Mouse (Mus musculus): Measurements from ENCODE around the gene Vwa3b. TPM values are rescaled to one million over a fixed set of nuclear protein-coding genes. Genes with fewer than 3 reads are reported as not detected.

Vwa3b gene
- polyA plus RNA-seq, 1 experiment from 2014 or later: 1.5 TPM

DNA sequence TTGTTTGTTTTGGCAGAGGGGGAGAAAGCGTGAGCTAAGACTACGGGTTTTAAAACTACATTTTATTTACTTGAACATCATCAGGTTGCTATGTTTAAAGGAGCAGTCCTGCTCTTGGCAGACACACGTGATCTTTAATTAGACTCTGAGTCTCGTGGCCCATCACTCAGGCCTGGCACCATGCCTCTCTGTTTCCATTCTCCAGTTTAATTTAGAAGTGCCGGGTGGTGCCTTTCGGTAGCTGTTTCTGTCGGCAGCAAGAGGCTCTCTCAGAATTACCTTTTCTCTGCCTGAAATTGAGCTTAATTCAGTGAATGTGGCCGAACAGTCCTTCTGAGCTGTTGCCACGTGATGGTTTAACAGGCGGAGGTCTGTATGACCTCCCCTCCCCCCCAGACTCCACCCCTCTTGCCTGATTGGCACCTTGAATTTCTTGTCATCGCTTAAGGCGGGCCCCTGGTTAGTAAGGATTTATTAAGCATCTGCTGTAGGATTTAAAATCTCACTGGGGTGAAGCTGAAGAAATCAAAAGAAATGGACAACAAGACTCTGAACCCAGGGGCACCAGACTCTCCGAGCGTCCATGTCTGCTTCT, 51.7 kb downstream of the Vwa3b start:
- no peaks in the 10 kb centered on the region for H3K9me3 ChIP-seq
- ATAC-seq (ENCODE audit: low FRiP score): no peak
- H3K4me3 ChIP-seq: no peak overlapping the region

DNA sequence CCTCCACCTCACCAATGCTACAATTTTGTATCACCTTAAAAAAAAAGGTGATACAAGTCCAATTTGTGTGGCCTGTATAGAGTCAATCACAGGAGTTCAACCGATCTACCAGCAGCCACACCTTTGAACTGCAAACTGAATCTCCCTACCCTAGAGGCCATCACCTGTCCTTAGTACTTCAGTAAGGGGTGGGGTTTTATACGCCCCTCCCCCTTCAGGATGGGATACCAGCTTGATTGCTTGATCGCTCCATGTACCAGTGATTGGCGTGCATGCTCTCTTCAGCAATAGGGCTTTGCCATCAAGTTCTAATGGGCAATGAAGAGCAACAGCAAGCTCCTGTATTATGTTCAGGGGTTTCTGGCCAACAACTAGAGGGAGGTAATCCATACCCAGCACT, 54.0 kb downstream of the Vwa3b start:
- no peak for ATAC-seq (ENCODE audit: low FRiP score)
- WGBS: 86% methylated on average over 4 of the region's 4 CpGs

More for the DNA sequence above, 51.7 kb downstream of the Vwa3b start:
- Histone ChIP-seq H3K9ac (no peak overlapping the region), H3K27ac (no peak overlapping the region), H3K4me1 (replicated peaks) (peaks cover 8% of the 10 kb centered on the region; the same call in 1 of the 2 replicates), H3K4me2 (no peak overlapping the region), H3K36me3 (no peaks in the 10 kb centered on the region), H3K27me3 (no peaks in the 10 kb centered on the region)
- WGBS: 76% methylated on average over 14 of the region's 14 CpGs

DNA sequence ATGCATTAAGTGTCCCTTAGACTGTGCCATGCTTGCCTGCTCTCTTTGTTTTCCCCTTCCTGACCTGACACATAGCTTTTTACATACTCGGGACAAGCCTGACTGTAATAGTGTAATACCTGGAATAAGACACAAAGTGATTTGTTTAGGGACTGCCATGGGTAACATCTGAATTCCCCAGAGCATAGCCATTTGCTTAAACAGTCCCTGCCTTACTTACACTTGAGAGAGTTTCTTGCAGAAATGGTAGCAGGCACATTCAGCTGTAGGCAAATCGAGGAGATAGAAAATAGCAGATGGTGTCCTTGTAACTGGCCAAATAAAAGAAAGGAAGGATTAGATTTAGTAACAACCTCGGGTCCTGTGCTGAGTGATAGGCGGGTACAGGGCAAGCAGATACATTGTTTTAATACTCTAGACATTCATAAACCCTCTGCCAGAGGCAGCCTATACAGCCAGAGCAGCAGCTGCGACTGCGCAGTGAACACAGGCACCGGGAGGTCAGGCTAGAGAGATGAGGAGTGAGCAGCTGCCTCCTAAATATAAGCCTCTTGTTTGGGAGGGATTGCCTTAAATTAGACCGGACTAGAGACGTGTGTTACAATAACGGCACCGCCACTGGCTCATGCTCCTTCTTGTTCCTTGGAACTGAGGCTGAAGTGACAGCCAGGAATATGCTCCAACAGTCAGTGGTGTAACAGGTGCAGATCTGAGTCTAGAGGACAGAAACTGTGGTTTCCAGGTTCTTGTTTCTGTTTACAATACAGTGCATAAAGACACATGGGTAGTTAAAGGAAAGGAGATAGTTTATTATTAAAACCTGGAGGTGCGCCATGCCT, 55.2 kb downstream of the Vwa3b start:
- Histone ChIP-seq H3K4me2 (no peak overlapping the region), H3K27me3 (no peaks in the 10 kb centered on the region), H3K27ac (no peak overlapping the region), H3K9me3 (no peaks in the 10 kb centered on the region), H3K4me1 (replicated peaks) (peaks cover 8% of the 10 kb centered on the region; the same call in 1 of the 2 replicates), H3K36me3 (no peaks in the 10 kb centered on the region), H3K4me3 (no peak overlapping the region), H3K9ac (no peak overlapping the region)
- ATAC-seq (ENCODE audit: low FRiP score): no peak
- WGBS: 59% methylated on average over 12 of the region's 12 CpGs

More for the DNA sequence above, 54.0 kb downstream of the Vwa3b start:
- no peaks in the 10 kb centered on the region for H3K9me3 ChIP-seq
- H3K27me3 ChIP-seq: no peaks in the 10 kb centered on the region
- H3K4me3 ChIP-seq: no peak overlapping the region
- H3K4me1 ChIP-seq (replicated peaks): peaks cover 8% of the 10 kb centered on the region; the same call in 1 of the 2 replicates
- no peak overlapping the region for H3K9ac ChIP-seq
- H3K36me3 ChIP-seq: no peaks in the 10 kb centered on the region
- H3K27ac ChIP-seq: no peak overlapping the region
- no peak overlapping the region for H3K4me2 ChIP-seq

DNA sequence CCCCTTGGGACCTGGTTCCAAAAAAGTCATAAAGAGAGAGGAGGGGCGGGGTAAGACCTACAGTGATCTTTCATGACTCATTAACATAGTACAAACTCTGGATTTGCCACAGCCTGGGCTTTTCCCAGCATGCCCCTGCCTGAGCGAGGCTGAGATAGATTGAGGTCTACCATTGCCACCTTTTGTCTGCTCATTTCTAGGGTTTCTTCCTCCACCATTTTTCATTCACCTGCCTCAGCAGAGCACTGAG, 55.7 kb downstream of the Vwa3b start:
- Histone ChIP-seq H3K36me3 (no peaks in the 10 kb centered on the region), H3K9ac (no peak overlapping the region), H3K9me3 (no peaks in the 10 kb centered on the region), H3K4me1 (replicated peaks) (peaks cover 8% of the 10 kb centered on the region; the same call in 1 of the 2 replicates), H3K4me2 (no peak overlapping the region), H3K4me3 (no peak overlapping the region), H3K27me3 (no peaks in the 10 kb centered on the region), H3K27ac (no peak overlapping the region)
- WGBS: 85% methylated on average over 2 of the region's 2 CpGs
- ATAC-seq (ENCODE audit: low FRiP score): no peak

DNA sequence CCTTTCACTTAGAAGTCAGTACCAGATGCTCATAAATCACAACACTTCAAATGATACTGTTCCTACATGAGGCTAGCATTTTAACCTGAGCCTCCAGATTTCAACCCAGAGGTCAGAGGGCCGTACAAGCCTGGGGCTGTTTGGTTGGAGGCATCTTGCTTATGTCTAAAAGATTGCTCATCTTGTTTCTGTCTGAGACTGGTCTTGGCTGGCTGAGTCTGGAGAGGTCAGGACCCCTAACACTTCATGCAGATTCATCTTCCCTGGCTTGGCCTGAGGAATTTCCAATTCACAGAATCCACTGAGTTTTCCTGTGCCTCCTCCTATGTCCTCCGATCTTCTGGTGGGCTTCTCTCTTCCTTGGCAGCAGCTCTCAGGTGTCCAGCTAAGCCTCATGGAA, 57.7 kb downstream of the Vwa3b start:
- Histone ChIP-seq H3K9ac (no peak overlapping the region), H3K36me3 (no peaks in the 10 kb centered on the region), H3K27ac (no peak overlapping the region), H3K27me3 (no peaks in the 10 kb centered on the region), H3K4me3 (no peak overlapping the region), H3K4me2 (no peak overlapping the region), H3K9me3 (no peaks in the 10 kb centered on the region), H3K4me1 (replicated peaks) (peaks cover 14% of the 10 kb centered on the region; the same call in 1 of the 2 replicates)
- ATAC-seq (ENCODE audit: low FRiP score): no peak
- 93% methylated on average over 2 of the region's 2 CpGs for WGBS

DNA sequence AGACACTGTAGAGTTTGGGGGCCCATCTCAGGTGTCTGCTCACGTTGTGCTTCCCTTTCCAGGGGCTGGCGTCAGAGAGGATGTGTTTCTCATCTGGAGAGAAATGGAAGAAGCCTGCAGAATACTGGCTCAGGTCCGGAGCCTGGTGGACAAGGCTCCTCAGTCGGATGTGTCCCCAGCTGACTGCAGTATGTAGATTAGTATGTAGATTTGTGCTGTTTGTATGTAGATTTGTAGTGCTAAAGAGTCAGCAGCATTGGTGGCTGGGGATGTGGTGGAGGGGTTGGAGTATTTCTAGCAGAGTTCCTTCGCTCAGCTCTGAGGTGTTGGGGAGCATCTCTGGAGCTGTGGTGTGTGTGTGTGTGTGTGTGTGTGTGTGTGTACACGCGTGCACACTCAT, 58.8 kb downstream of the Vwa3b start:
- ATAC-seq (ENCODE audit: low FRiP score): no peak
- no peaks in the 10 kb centered on the region for H3K9me3 ChIP-seq

DNA sequence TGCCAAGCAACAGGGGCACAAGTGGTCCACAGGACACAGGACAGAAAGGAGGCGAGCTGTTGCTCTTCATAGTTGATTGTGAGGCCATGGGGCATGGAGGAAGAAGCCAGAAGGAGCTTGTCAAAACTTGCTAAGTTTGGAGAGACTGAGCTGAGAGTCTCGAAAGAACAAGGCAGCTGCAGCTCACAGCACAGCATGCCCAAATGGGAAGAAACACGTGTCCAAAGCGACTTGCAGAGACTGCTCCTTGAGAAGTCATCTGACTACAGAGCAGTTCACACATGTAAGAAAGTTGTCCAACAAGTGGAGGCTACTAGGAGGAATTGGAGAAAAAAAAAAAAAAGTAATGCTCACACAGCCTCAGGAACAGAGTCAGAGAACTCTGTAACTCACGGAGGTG, 62.8 kb downstream of the Vwa3b start:
- Histone ChIP-seq H3K9me3 (no peaks in the 10 kb centered on the region), H3K27ac (no peak overlapping the region), H3K9ac (no peak overlapping the region), H3K4me2 (no peak overlapping the region), H3K4me3 (no peak overlapping the region), H3K36me3 (no peaks in the 10 kb centered on the region), H3K4me1 (replicated peaks) (peaks cover 6% of the 10 kb centered on the region; the same call in 1 of the 2 replicates), H3K27me3 (no peaks in the 10 kb centered on the region)
- WGBS: 84% methylated on average over 5 of the region's 5 CpGs
- no peak for ATAC-seq (ENCODE audit: low FRiP score)

More for the DNA sequence above, 58.8 kb downstream of the Vwa3b start:
- Histone ChIP-seq H3K4me1 (replicated peaks) (peaks cover 14% of the 10 kb centered on the region; the same call in 1 of the 2 replicates), H3K36me3 (no peaks in the 10 kb centered on the region), H3K9ac (no peak overlapping the region), H3K4me3 (no peak overlapping the region), H3K27ac (no peak overlapping the region), H3K27me3 (no peaks in the 10 kb centered on the region), H3K4me2 (no peak overlapping the region)
- 53% methylated on average over 7 of the region's 7 CpGs for WGBS

DNA sequence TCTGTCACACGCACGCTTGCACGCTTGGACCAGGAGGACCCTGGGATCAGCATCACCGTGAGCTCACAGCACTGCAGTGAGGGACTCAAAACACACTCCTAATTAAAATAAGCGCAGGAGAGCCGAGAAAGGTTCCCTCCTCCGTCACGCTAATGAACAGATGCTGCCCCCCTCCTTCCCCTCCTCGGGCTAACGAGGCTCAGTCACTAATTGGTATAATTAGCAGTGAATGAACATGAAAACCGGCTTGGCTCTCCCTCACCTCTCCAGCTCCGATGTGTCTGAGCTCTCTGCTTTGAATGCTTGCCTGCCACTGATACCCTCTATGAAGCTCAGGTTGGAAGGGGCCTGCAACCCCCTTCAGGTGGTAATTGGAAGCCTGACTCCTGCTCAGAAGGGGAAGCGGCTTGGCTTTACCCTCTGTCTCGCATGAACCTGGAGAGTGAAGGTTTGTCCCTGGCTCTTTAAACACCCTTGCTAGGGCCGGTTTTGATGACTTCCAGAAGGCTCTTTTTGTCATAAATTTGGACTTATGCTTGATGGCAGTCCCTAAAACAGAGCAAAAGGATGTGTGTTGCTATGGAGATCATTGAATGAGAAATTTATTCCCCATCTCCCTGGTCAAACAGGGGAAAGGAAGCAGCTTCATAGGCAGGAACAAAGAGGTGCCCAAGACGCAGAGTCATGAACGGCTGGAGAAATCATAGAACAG, 71.1 kb downstream of the Vwa3b start:
- WGBS: 50% methylated on average over 17 of the region's 17 CpGs
- peak; percentile 76 for ATAC-seq (ENCODE audit: low FRiP score)
- H3K4me2 ChIP-seq: peak overlapping the region; percentile 17
- no peak overlapping the region for H3K9ac ChIP-seq
- H3K9me3 ChIP-seq: no peaks in the 10 kb centered on the region
- H3K27ac ChIP-seq: peak overlapping the region; percentile 81
- H3K36me3 ChIP-seq: no peaks in the 10 kb centered on the region
- no peaks in the 10 kb centered on the region for H3K27me3 ChIP-seq
- H3K4me3 ChIP-seq: no peak overlapping the region
- H3K4me1 ChIP-seq (replicated peaks): peaks cover 19% of the 10 kb centered on the region

DNA sequence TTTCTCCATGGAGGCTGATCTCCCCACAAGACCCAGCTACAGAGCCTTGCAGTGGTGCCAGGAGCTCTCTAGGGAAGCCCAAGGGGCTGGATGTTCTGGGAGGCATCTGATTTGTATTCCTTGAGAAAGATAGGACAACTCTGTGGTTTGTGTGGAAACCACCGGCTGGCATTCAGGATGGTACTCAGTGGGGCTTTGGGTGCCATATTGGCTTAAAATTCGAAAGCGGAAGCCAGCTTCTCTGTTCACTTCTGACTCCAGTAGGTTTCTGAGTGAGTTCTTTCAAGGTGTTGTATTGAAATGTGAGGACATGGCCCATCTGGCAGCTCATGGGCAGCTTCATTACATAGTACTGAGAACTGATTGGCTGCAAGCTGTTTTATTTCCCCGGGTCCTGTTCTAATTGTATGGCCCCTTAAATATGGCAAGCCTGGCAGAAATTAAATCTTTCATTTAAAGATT, 71.7 kb downstream of the Vwa3b start:
- peaks cover 19% of the 10 kb centered on the region for H3K4me1 ChIP-seq (replicated peaks)
- H3K36me3 ChIP-seq: no peaks in the 10 kb centered on the region
- WGBS: 80% methylated on average over 4 of the region's 4 CpGs
- peak overlapping the region; percentile 81 for H3K27ac ChIP-seq
- no peak overlapping the region for H3K9ac ChIP-seq
- no peaks in the 10 kb centered on the region for H3K9me3 ChIP-seq
- H3K4me3 ChIP-seq: no peak overlapping the region
- H3K27me3 ChIP-seq: no peaks in the 10 kb centered on the region
- 0 out of 2 replicates have a peak, but pooled peaks have one; percentile 6 for ATAC-seq (ENCODE audit: low FRiP score)
- no peak overlapping the region for H3K4me2 ChIP-seq

DNA sequence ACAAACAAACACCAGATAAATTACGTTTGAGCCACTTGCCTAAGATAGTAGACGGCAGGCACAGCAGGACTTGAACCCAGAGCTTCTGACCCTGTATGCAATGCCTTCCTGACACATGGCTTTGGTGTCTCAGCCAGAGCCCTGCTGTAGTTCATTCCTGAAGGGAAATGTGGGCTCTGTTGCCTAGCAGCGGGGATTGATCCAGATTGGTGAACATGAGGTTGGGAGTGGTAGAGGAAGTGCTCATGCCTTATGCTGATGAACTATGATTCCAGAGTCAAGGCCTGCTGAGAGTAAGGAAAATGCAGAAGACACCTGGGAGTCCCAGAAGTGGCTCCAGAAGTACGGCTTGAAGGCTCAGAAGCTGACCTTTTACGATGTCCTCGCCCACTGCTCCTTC, 74.0 kb downstream of the Vwa3b start:
- peaks cover 30% of the 10 kb centered on the region for H3K4me1 ChIP-seq (replicated peaks)
- H3K36me3 ChIP-seq: no peaks in the 10 kb centered on the region
- H3K27ac ChIP-seq: no peak overlapping the region
- no peak for ATAC-seq (ENCODE audit: low FRiP score)
- no peak overlapping the region for H3K9ac ChIP-seq
- no peaks in the 10 kb centered on the region for H3K9me3 ChIP-seq
- no peak overlapping the region for H3K4me3 ChIP-seq
- WGBS: 94% methylated on average over 6 of the region's 6 CpGs
- no peak overlapping the region for H3K4me2 ChIP-seq
- no peaks in the 10 kb centered on the region for H3K27me3 ChIP-seq

DNA sequence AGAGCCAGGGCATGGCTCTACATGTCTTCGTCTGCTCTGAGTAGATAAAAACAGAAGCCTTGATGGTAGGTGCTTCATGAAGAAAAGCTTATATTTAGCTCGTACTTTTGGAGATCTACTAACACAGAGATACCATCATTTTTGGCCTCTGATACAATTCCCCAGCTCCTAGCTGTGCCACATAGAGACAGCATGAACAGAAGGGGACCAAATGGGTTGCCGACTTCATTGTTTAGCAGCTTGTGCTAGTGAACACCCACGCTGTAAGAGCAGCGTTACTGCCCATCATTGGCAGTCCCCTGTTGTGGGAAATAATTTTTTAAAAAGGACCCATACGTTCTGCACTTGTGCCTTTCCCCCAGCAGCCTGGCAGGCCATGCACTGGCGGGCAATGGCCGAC, 74.6 kb downstream of the Vwa3b start:
- Histone ChIP-seq H3K9me3 (no peaks in the 10 kb centered on the region), H3K36me3 (no peaks in the 10 kb centered on the region), H3K27ac (no peak overlapping the region), H3K4me2 (no peak overlapping the region), H3K27me3 (no peaks in the 10 kb centered on the region), H3K4me3 (no peak overlapping the region), H3K4me1 (replicated peaks) (peaks cover 32% of the 10 kb centered on the region), H3K9ac (no peak overlapping the region)
- ATAC-seq (ENCODE audit: low FRiP score): no peak
- WGBS: 83% methylated on average over 8 of the region's 8 CpGs

DNA sequence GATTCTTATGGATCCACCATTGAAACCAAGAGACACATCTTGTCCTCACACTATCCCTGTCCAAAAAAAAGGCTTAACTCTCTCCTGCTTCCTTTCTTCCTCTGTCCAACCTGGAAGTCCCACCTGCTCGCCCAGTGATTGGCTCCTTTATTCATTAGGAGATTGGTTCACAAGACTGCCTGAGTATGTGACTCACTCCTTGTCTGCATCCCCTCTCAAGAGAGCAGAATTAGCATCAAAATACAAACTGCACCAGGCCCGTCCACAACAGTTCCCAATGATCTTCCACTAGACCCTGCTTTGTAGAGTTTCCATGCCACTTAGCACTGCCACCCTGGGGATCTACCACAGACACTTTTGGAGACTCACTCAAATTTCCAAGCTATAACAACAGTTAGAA, 75.3 kb downstream of the Vwa3b start:
- peaks cover 25% of the 10 kb centered on the region for H3K4me1 ChIP-seq (replicated peaks)
- WGBS: 54% methylated on average over 2 of the region's 2 CpGs
- H3K9me3 ChIP-seq: no peaks in the 10 kb centered on the region
- no peak overlapping the region for H3K4me2 ChIP-seq
- H3K9ac ChIP-seq: no peak overlapping the region
- H3K4me3 ChIP-seq: no peak overlapping the region
- no peaks in the 10 kb centered on the region for H3K36me3 ChIP-seq
- ATAC-seq (ENCODE audit: low FRiP score): no peak
- H3K27ac ChIP-seq: no peak overlapping the region
- no peaks in the 10 kb centered on the region for H3K27me3 ChIP-seq

Measured in hindbrain, embryonic 13.5 days (tissue).